Mouse (Mus musculus): ENCODE measurements around the gene Hipk3.

GRCm38 (mm10) chr2:104411806-104412205, 82.4 kb downstream of the Hipk3 start:
- TF ChIP-seq CTCF (IDR thresholded peaks at IDR 0.05; ENCODE audit: low read depth, low read length) (no peak), POLR2A (IDR thresholded peaks at IDR 0.05; ENCODE audit: insufficient read depth, low read length) (no peak)
